24 mouse cellular contexts compared by ENCODE assay signal in genomic region chr2:62307477-62307876, GRCm38 (mm10).
"Had no signal": no experiment of that assay in that cellular context is flagged by ENCODE, and none has a peak within 500 bp of the region (broad histone marks: within the 10 kb centered on the region; RNA-seq: fewer than 3 reads in every experiment).

No protein-coding gene starts in this region.

- H3K27me3 ChIP-seq: kidney, embryonic 15.5 days; limb, embryonic 12.5 days; limb, embryonic 15.5 days; midbrain, embryonic 12.5 days; midbrain, embryonic 15.5 days; neural tube, embryonic 12.5 days; neural tube, embryonic 15.5 days; stomach, embryonic 15.5 days had no signal

- H3K4me2 ChIP-seq: kidney, embryonic 15.5 days; limb, embryonic 12.5 days; limb, embryonic 15.5 days; liver, embryonic 11.5 days; lung, embryonic 14.5 days; midbrain, embryonic 12.5 days; midbrain, embryonic 15.5 days; neural tube, embryonic 12.5 days; neural tube, embryonic 15.5 days; stomach, embryonic 15.5 days had no signal

- DNase-seq: kidney, adult 8-10 months; kidney, postnatal 10 days; kidney, postnatal 36 days; layer of hippocampus, adult 9-11 months; left cerebral cortex, postnatal 4 days; liver, postnatal 0 days; lung, embryonic 14.5 days; right cerebral cortex, postnatal 25 days; spleen, adult 18-20 months; thymus, adult 2 months; thymus, postnatal 14 days; thymus, postnatal 4 days had no signal

- H3K9me3 ChIP-seq: kidney, embryonic 15.5 days; limb, embryonic 12.5 days; limb, embryonic 15.5 days; midbrain, embryonic 12.5 days; midbrain, embryonic 15.5 days; neural tube, embryonic 12.5 days; neural tube, embryonic 15.5 days; stomach, embryonic 15.5 days had no signal

- H3K4me1 ChIP-seq: kidney, embryonic 15.5 days; limb, embryonic 12.5 days; limb, embryonic 15.5 days; midbrain, embryonic 12.5 days; midbrain, embryonic 15.5 days; neural tube, embryonic 12.5 days; neural tube, embryonic 15.5 days; stomach, embryonic 15.5 days had no signal

- H3K27ac ChIP-seq: kidney, embryonic 15.5 days; limb, embryonic 12.5 days; limb, embryonic 15.5 days; liver, embryonic 14.5 days; macrophage; midbrain, embryonic 12.5 days; midbrain, embryonic 15.5 days; neural tube, embryonic 12.5 days; neural tube, embryonic 15.5 days; stomach, embryonic 15.5 days had no signal

- H3K4me3 ChIP-seq: kidney, embryonic 15.5 days; limb, embryonic 12.5 days; limb, embryonic 15.5 days; midbrain, embryonic 12.5 days; midbrain, embryonic 15.5 days; neural tube, embryonic 12.5 days; neural tube, embryonic 15.5 days; stomach, embryonic 15.5 days had no signal

- H3K36me3 ChIP-seq: kidney, embryonic 15.5 days; limb, embryonic 12.5 days; limb, embryonic 15.5 days; midbrain, embryonic 12.5 days; midbrain, embryonic 15.5 days; neural tube, embryonic 12.5 days; neural tube, embryonic 15.5 days; stomach, embryonic 15.5 days had no signal

- ATAC-seq: liver, postnatal 0 days; lung, postnatal 0 days; midbrain, embryonic 15.5 days had no signal

- H3K9ac ChIP-seq: kidney, embryonic 15.5 days; limb, embryonic 12.5 days; limb, embryonic 15.5 days; liver, embryonic 14.5 days; liver, postnatal 0 days; lung, embryonic 14.5 days; midbrain, embryonic 12.5 days; midbrain, embryonic 15.5 days; neural tube, embryonic 12.5 days; neural tube, embryonic 15.5 days; stomach, embryonic 15.5 days had no signal
